Mouse (Mus musculus): ENCODE data around the gene Sox8. TPM values are rescaled to one million over a fixed set of nuclear protein-coding genes. Genes with fewer than 3 reads are reported as not detected.

Gene Sox8
- polyA plus RNA-seq, 1 experiment from 2014 or later = 5.8 TPM

- H3K4me2 ChIP-seq = no peak overlapping the region
- WGBS = 79% methylated on average over 4 of the region's 4 CpGs
- no peaks in the 10 kb centered on the region for H3K9me3 ChIP-seq
- H3K4me1 ChIP-seq = no peaks in the 10 kb centered on the region
- no peak for ATAC-seq (ENCODE audit: insufficient read depth, low FRiP score, low read depth)
- no peaks in the 10 kb centered on the region for H3K27me3 ChIP-seq (replicated peaks)
- H3K36me3 ChIP-seq = no peaks in the 10 kb centered on the region
- H3K27ac ChIP-seq = no peak overlapping the region
- no peak overlapping the region for H3K4me3 ChIP-seq (replicated peaks)
- H3K9ac ChIP-seq = no peak overlapping the region
Observed at GRCm38 (mm10) chr17:25541768-25542167, 28.7 kb downstream of the Sox8 start.

GRCm38 (mm10) chr17:25540731-25541130 is 29.8 kb downstream of the Sox8 start:
- no peaks in the 10 kb centered on the region for H3K27me3 ChIP-seq (replicated peaks)
- no peaks in the 10 kb centered on the region for H3K36me3 ChIP-seq
- H3K4me1 ChIP-seq = no peaks in the 10 kb centered on the region
- no peak overlapping the region for H3K4me3 ChIP-seq (replicated peaks)
- H3K9me3 ChIP-seq = no peaks in the 10 kb centered on the region
- ATAC-seq (ENCODE audit: insufficient read depth, low FRiP score, low read depth) = no peak
- H3K4me2 ChIP-seq = no peak overlapping the region
- no peak overlapping the region for H3K27ac ChIP-seq
- H3K9ac ChIP-seq = no peak overlapping the region
- 64% methylated on average over 5 of the region's 5 CpGs for WGBS

GRCm38 (mm10) chr17:25538945-25539875 is 31.3 kb downstream of the Sox8 start:
- 41% methylated on average over 27 of the region's 27 CpGs for whole genome bisulfite sequencing
- Histone ChIP-seq H3K27me3 (replicated peaks) (no peaks in the 10 kb centered on the region), H3K9ac (no peak overlapping the region), H3K4me3 (replicated peaks) (no peak overlapping the region), H3K36me3 (no peaks in the 10 kb centered on the region), H3K4me1 (no peaks in the 10 kb centered on the region), H3K4me2 (0 out of 2 replicates have a peak overlapping the region, but pooled peaks have one; percentile 0), H3K9me3 (no peaks in the 10 kb centered on the region), H3K27ac (no peak overlapping the region)
- 0 out of 2 replicates have a peak, but pooled peaks have one; percentile 27 for ATAC-seq (ENCODE audit: insufficient read depth, low FRiP score, low read depth)

- Histone ChIP-seq H3K36me3 (no peaks in the 10 kb centered on the region), H3K9ac (no peak overlapping the region), H3K9me3 (no peaks in the 10 kb centered on the region), H3K4me1 (no peaks in the 10 kb centered on the region), H3K27ac (no peak overlapping the region), H3K4me3 (replicated peaks) (no peak overlapping the region), H3K27me3 (replicated peaks) (no peaks in the 10 kb centered on the region), H3K4me2 (no peak overlapping the region)
- 58% methylated on average over 8 of the region's 8 CpGs for WGBS
- ATAC-seq (ENCODE audit: insufficient read depth, low FRiP score, low read depth) = no peak
Observed at GRCm38 (mm10) chr17:25530357-25531022, 40.0 kb downstream of the Sox8 start.

- no peak overlapping the region for H3K4me3 ChIP-seq (replicated peaks)
- no peaks in the 10 kb centered on the region for H3K9me3 ChIP-seq
- WGBS = 75% methylated on average over 12 of the region's 12 CpGs
- H3K9ac ChIP-seq = no peak overlapping the region
- no peaks in the 10 kb centered on the region for H3K36me3 ChIP-seq
- H3K4me2 ChIP-seq = no peak overlapping the region
- H3K27ac ChIP-seq = no peak overlapping the region
- H3K27me3 ChIP-seq (replicated peaks) = no peaks in the 10 kb centered on the region
- ATAC-seq (ENCODE audit: insufficient read depth, low FRiP score, low read depth) = no peak
- H3K4me1 ChIP-seq = no peaks in the 10 kb centered on the region
Observed at GRCm38 (mm10) chr17:25522080-25522479, 48.4 kb downstream of the Sox8 start.

GRCm38 (mm10) chr17:25520492-25520891 is 50.0 kb downstream of the Sox8 start:
- Histone ChIP-seq H3K4me1 (no peaks in the 10 kb centered on the region), H3K9me3 (no peaks in the 10 kb centered on the region), H3K4me2 (no peak overlapping the region), H3K36me3 (no peaks in the 10 kb centered on the region), H3K9ac (no peak overlapping the region), H3K27me3 (replicated peaks) (no peaks in the 10 kb centered on the region), H3K27ac (no peak overlapping the region), H3K4me3 (replicated peaks) (no peak overlapping the region)
- WGBS = 16% methylated on average over 9 of the region's 9 CpGs
- no peak for ATAC-seq (ENCODE audit: insufficient read depth, low FRiP score, low read depth)

GRCm38 (mm10) chr17:25519511-25519910 is 51.0 kb downstream of the Sox8 start:
- H3K9ac ChIP-seq = no peak overlapping the region
- no peak overlapping the region for H3K4me3 ChIP-seq (replicated peaks)
- no peaks in the 10 kb centered on the region for H3K36me3 ChIP-seq
- H3K4me1 ChIP-seq = no peaks in the 10 kb centered on the region
- 68% methylated on average over 5 of the region's 5 CpGs for WGBS
- no peak for ATAC-seq (ENCODE audit: insufficient read depth, low FRiP score, low read depth)
- H3K27me3 ChIP-seq (replicated peaks) = no peaks in the 10 kb centered on the region
- H3K27ac ChIP-seq = no peak overlapping the region
- no peak overlapping the region for H3K4me2 ChIP-seq
- H3K9me3 ChIP-seq = no peaks in the 10 kb centered on the region

- no peak overlapping the region for H3K4me2 ChIP-seq
- 76% methylated on average over 17 of the region's 17 CpGs for WGBS
Observed at GRCm38 (mm10) chr17:25518144-25518543, 52.3 kb downstream of the Sox8 start.

GRCm38 (mm10) chr17:25516315-25516714 is 54.2 kb downstream of the Sox8 start:
- no peak for ATAC-seq (ENCODE audit: insufficient read depth, low FRiP score, low read depth)
- 23% methylated on average over 5 of the region's 5 CpGs for WGBS
- no peak overlapping the region for H3K27ac ChIP-seq

More at GRCm38 (mm10) chr17:25518144-25518543, 52.3 kb downstream of the Sox8 start:
- Histone ChIP-seq H3K4me1 (no peaks in the 10 kb centered on the region), H3K4me3 (replicated peaks) (no peak overlapping the region), H3K36me3 (no peaks in the 10 kb centered on the region), H3K9me3 (no peaks in the 10 kb centered on the region), H3K9ac (no peak overlapping the region), H3K27me3 (replicated peaks) (no peaks in the 10 kb centered on the region), H3K27ac (no peak overlapping the region)
- ATAC-seq (ENCODE audit: insufficient read depth, low FRiP score, low read depth) = peak; percentile 23; the same call in 1 of the 2 replicates

More at GRCm38 (mm10) chr17:25516315-25516714, 54.2 kb downstream of the Sox8 start:
- no peak overlapping the region for H3K4me2 ChIP-seq
- no peaks in the 10 kb centered on the region for H3K4me1 ChIP-seq
- H3K9me3 ChIP-seq = no peaks in the 10 kb centered on the region
- no peaks in the 10 kb centered on the region for H3K27me3 ChIP-seq (replicated peaks)
- H3K4me3 ChIP-seq (replicated peaks) = no peak overlapping the region
- H3K9ac ChIP-seq = no peak overlapping the region
- H3K36me3 ChIP-seq = no peaks in the 10 kb centered on the region

Other genes with a start within 250 kb of the Sox8 start
- 0.24 and 0.64 TPM in 2 replicates for gene Tpsab1, start 225.1 kb downstream of the Sox8 start, polyA plus RNA-seq (2015; fragmentation: Nextera tagmentation; extraction: Ambion mirVana)
- gene Tpsb2, start 204.4 kb downstream of the Sox8 start, polyA plus RNA-seq (2015; fragmentation: Nextera tagmentation; extraction: Ambion mirVana) = 10.4 and 14.3 TPM in 2 replicates
- gene Tpsg1, start 201.4 kb downstream of the Sox8 start, polyA plus RNA-seq (2015; fragmentation: Nextera tagmentation; extraction: Ambion mirVana) = 3.5 and 4.7 TPM in 2 replicates
- gene Cacna1h, start 136.9 kb downstream of the Sox8 start, polyA plus RNA-seq (2015; fragmentation: Nextera tagmentation; extraction: Ambion mirVana) = 5.1 and 5.6 TPM in 2 replicates
- 0.12 and 0.31 TPM in 2 replicates for gene Tekt4, start 116.1 kb downstream of the Sox8 start, polyA plus RNA-seq (2015; fragmentation: Nextera tagmentation; extraction: Ambion mirVana)
- gene Sstr5, start 73.4 kb downstream of the Sox8 start, polyA plus RNA-seq (2015; fragmentation: Nextera tagmentation; extraction: Ambion mirVana) = 0.32 and 0.37 TPM in 2 replicates
- gene Lmf1, start 8.4 kb upstream of the Sox8 start, polyA plus RNA-seq (2015; fragmentation: Nextera tagmentation; extraction: Ambion mirVana) = 27.4 and 29.8 TPM in 2 replicates
- gene Gng13, start 146.5 kb upstream of the Sox8 start, polyA plus RNA-seq (2015; fragmentation: Nextera tagmentation; extraction: Ambion mirVana) = 1.5 and 2.1 TPM in 2 replicates
- 23.4 and 26.1 TPM in 2 replicates for gene Chtf18, start 156.7 kb upstream of the Sox8 start, polyA plus RNA-seq (2015; fragmentation: Nextera tagmentation; extraction: Ambion mirVana)
- gene Rpusd1, start 157.0 kb upstream of the Sox8 start, polyA plus RNA-seq (2015; fragmentation: Nextera tagmentation; extraction: Ambion mirVana) = 18.3 and 19.1 TPM in 2 replicates
- gene Mslnl, start 165.4 kb upstream of the Sox8 start, polyA plus RNA-seq (2015; fragmentation: Nextera tagmentation; extraction: Ambion mirVana) = 0.06 TPM in 1 of 2 replicates, not detected in the other
- gene Msln, start 183.7 kb upstream of the Sox8 start, polyA plus RNA-seq (2015; fragmentation: Nextera tagmentation; extraction: Ambion mirVana) = 38.3 and 43.6 TPM in 2 replicates
- 26.9 and 28.5 TPM in 2 replicates for gene Narfl, start 203.1 kb upstream of the Sox8 start, polyA plus RNA-seq (2015; fragmentation: Nextera tagmentation; extraction: Ambion mirVana)
- gene Haghl, start 215.0 kb upstream of the Sox8 start, polyA plus RNA-seq (2015; fragmentation: Nextera tagmentation; extraction: Ambion mirVana) = 47.3 and 53.4 TPM in 2 replicates
- gene Ccdc78, start 215.9 kb upstream of the Sox8 start, polyA plus RNA-seq (2015; fragmentation: Nextera tagmentation; extraction: Ambion mirVana) = 0.24 and 0.26 TPM in 2 replicates
- 99.3 and 110 TPM in 2 replicates for gene Fam173a, start 222.2 kb upstream of the Sox8 start, polyA plus RNA-seq (2015; fragmentation: Nextera tagmentation; extraction: Ambion mirVana)
- gene AC134908.4, start 225.0 kb upstream of the Sox8 start, polyA plus RNA-seq (2015; fragmentation: Nextera tagmentation; extraction: Ambion mirVana) = not detected in 2 replicates
- gene Metrn, start 226.4 kb upstream of the Sox8 start, polyA plus RNA-seq (2015; fragmentation: Nextera tagmentation; extraction: Ambion mirVana) = 46.6 and 48.3 TPM in 2 replicates
- gene Fbxl16, start 238.4 kb upstream of the Sox8 start, polyA plus RNA-seq (2015; fragmentation: Nextera tagmentation; extraction: Ambion mirVana) = 4.1 and 4.6 TPM in 2 replicates